Mouse (Mus musculus) kidney, adult 2 months (tissue): ENCODE data around the gene Casq1. TPM values are rescaled to one million over a fixed set of nuclear protein-coding genes. Genes with fewer than 3 reads are reported as not detected.

Experiments used
- DNase-seq: peaks from one replicate; pipeline ENCODE4 v3.0.0; 2021
- H3K27ac ChIP-seq: fragments of 200-500 bp; 2 replicates; pipeline ENCODE4 v1.5.1; 2012; ENCODE audit warnings: low read depth, low read length, control low read depth, inconsistent platforms; ENCODE audit not compliant: insufficient read depth
- H3K27me3 ChIP-seq: fragments of 200-500 bp; replicated peaks from 2 replicates; pipeline ENCODE4 v1.6.1; 2012; ENCODE audit warnings: mild to moderate bottlenecking, moderate library complexity, low read length, inconsistent platforms; ENCODE audit not compliant: control insufficient read depth, insufficient read depth
- H3K36me3 ChIP-seq: fragments of 200-500 bp; 2 replicates; pipeline ENCODE4 v1.6.1; 2012; ENCODE audit warnings: mild to moderate bottlenecking, moderate library complexity, low read length, inconsistent platforms; ENCODE audit not compliant: control insufficient read depth, insufficient read depth
- H3K4me1 ChIP-seq: fragments of 200-500 bp; 2 replicates; pipeline ENCODE4 v1.6.1; 2011; ENCODE audit warnings: low read length; ENCODE audit not compliant: control insufficient read depth, insufficient read depth
- H3K4me3 ChIP-seq: fragments of 200-500 bp; 2 replicates; pipeline ENCODE4 v1.5.1; 2011; ENCODE audit warnings: mild to moderate bottlenecking, low read depth, low read length, control low read depth; ENCODE audit not compliant: insufficient read depth
- CTCF ChIP-seq: fragments of 200-500 bp; conservative IDR thresholded peaks from 2 replicates; pipeline ENCODE4 v1.5.1; 2011; ENCODE audit warnings: low read depth, mild to moderate bottlenecking, control low read depth, low read length, moderate library complexity, mixed read lengths; ENCODE audit not compliant: insufficient read depth, insufficient read length
- POLR2A ChIP-seq: fragments of 200-500 bp; IDR thresholded peaks from one replicate; pipeline ENCODE4 v1.6.1; 2011; ENCODE audit warnings: low read depth, low read length, control low read depth
- WGBS: fragments of 180-500 bp; shearing (Covaris S2); methylation state at CpG from one replicate; pipeline ENCODE4 v1.1.7; 2018; 5-methylcytosine and 5-hydroxymethylcytosine counted together
- polyA plus RNA-seq: library from polyadenylated mRNA; depleted of rRNA; stranded (reverse); fragments of >200 nt; gene quantifications from 2 replicates; pipeline ENCODE4 v1.2.3, GENCODE M21; 2012

The Casq1 gene
- polyA plus RNA-seq, 1 experiment, result 27.1 TPM

DNA sequence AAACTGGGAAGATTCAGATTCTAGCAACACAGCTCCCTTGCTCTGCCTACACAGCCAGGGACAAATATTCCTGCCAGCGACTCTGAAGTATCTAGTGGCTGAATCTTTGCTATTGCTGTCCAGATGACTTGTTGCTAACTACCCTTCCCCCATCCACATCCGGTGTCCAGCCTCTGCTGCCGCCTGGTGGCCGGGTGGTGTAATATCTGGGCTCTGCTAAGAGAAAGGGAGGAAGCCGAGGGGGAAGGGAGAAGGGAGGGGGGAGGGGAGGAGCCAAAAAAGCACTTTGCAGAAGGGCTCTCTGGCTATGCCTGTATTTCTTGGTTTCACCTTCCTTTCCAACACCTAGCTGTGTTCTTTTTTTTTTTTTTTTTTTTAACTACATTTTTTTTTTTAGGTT is 2.5 kb downstream of the Casq1 start:
- no peaks in the 10 kb centered on the region for H3K27me3 ChIP-seq
- 0% methylated on average over 5 of the region's 5 CpGs for whole genome bisulfite sequencing
- DNase-seq, result peak; percentile 97
- H3K36me3 ChIP-seq, result no peaks in the 10 kb centered on the region
- H3K27ac ChIP-seq, result peak overlapping the region; percentile 62; the same call in 1 of the 2 replicates
- H3K4me3 ChIP-seq, result peak overlapping the region; percentile 24; the same call in 1 of the 2 replicates
- no peak for TF ChIP-seq POLR2A
- peak; percentile 93 for TF ChIP-seq CTCF
- peaks cover 4% of the 10 kb centered on the region; the same call in 1 of the 2 replicates for H3K4me1 ChIP-seq

DNA sequence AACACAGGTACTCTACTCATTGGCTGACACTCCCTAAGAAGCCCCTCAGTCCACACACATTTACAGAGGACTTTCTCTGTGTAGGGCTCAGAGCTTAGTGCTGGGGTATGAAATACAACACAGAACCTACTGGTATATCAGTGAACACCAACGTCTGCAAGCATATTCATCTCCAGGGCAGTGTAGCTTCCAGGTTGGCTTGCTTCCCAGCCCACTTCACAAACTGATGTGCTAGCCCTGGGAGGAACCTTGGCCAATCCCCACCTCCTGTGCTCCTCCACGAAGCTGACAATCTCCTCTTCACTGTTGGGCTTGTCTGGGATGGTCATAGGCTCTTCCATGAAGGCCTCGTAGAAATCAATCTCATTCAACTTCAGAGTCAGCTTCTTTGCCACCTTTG is 4.9 kb downstream of the Casq1 start:
- no peak overlapping the region for H3K4me3 ChIP-seq
- H3K27me3 ChIP-seq, result no peaks in the 10 kb centered on the region
- no peak for TF ChIP-seq CTCF
- TF ChIP-seq POLR2A, result no peak
- no peak for DNase-seq
- H3K4me1 ChIP-seq, result peaks cover 4% of the 10 kb centered on the region; the same call in 1 of the 2 replicates
- no peaks in the 10 kb centered on the region for H3K36me3 ChIP-seq
- H3K27ac ChIP-seq, result no peak overlapping the region
- WGBS, result 28% methylated on average over 3 of the region's 3 CpGs

DNA sequence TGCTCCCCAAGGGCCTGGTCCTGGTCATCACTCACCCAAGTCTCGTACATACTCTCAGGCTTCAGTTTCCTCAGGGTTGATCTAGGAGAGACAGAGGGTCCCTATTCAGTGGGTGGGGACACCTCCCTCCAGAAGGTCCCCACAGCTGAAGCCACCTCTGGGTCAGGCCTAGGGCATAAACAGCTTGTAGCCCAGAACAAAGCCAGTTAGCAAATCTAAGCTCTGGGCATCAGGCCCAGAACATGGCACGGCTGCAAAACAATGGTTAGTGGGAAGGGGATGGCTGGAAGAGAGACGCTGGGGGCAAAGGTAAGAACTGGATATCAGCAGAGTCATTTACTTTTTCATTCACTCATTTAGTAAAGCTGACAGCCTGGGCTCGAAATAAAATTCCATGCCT is 5.9 kb downstream of the Casq1 start:
- no peak for DNase-seq
- whole genome bisulfite sequencing, result 55% methylated on average over 4 of the region's 4 CpGs
- Histone ChIP-seq H3K27ac (no peak overlapping the region), H3K36me3 (no peaks in the 10 kb centered on the region), H3K27me3 (no peaks in the 10 kb centered on the region), H3K4me3 (no peak overlapping the region), H3K4me1 (peaks cover 4% of the 10 kb centered on the region; the same call in 1 of the 2 replicates)
- TF ChIP-seq CTCF (no peak), POLR2A (no peak)

DNA sequence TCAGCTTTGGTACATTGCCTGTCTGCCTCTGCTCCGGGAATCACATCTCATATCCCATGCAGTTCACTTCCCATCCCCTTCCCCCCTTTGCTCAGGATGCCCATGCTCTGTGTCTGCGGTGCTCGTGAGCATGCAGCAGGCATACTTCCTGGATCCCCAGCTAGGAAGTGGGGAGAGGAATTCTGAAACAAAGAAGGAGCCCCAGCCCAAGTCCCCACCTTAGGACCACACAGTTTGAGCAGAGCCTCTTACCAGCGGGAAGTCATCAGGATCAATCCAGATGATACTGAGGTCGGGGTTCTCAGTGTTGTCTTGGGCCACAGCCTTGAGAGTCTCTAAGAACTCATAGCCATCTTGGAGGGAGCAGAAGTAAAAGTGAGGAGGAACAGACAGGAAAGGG is 6.9 kb downstream of the Casq1 start:
- H3K4me1 ChIP-seq, result peaks cover 4% of the 10 kb centered on the region; the same call in 1 of the 2 replicates
- TF ChIP-seq POLR2A (no peak), CTCF (no peak)
- no peaks in the 10 kb centered on the region for H3K27me3 ChIP-seq
- H3K27ac ChIP-seq, result no peak overlapping the region
- no peak for DNase-seq
- WGBS, result 62% methylated on average over 5 of the region's 5 CpGs
- H3K36me3 ChIP-seq, result no peaks in the 10 kb centered on the region
- H3K4me3 ChIP-seq, result no peak overlapping the region

DNA sequence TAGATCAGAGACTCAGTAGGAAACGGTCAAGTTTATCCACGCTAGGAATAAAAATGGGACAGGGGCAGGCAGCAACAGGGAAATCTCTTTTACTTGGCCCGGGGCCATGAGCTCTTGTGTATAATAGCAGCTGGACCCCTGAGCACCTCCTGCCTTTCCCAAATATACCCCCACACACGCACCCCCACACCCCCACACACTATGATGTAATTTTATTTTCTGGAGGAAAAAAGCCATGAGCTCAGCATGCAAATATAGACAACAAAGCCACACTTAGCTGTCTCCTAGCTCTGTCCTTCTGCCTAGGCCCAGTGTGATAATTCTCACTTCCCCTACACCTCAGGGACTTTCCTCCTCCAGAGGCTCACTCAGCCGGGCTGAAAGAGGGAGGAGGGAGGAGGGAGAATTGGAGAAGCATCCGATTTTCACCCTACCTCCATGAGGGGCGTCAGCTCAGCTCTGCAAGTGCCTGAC is 12.5 kb downstream of the Casq1 start:
- H3K4me1 ChIP-seq, result peaks cover 27% of the 10 kb centered on the region
- H3K27me3 ChIP-seq, result no peaks in the 10 kb centered on the region
- no peak overlapping the region for H3K27ac ChIP-seq
- WGBS, result 25% methylated on average over 7 of the region's 7 CpGs
- no peak for TF ChIP-seq CTCF
- no peak for TF ChIP-seq POLR2A
- DNase-seq, result no peak
- no peaks in the 10 kb centered on the region for H3K36me3 ChIP-seq
- H3K4me3 ChIP-seq, result no peak overlapping the region

DNA sequence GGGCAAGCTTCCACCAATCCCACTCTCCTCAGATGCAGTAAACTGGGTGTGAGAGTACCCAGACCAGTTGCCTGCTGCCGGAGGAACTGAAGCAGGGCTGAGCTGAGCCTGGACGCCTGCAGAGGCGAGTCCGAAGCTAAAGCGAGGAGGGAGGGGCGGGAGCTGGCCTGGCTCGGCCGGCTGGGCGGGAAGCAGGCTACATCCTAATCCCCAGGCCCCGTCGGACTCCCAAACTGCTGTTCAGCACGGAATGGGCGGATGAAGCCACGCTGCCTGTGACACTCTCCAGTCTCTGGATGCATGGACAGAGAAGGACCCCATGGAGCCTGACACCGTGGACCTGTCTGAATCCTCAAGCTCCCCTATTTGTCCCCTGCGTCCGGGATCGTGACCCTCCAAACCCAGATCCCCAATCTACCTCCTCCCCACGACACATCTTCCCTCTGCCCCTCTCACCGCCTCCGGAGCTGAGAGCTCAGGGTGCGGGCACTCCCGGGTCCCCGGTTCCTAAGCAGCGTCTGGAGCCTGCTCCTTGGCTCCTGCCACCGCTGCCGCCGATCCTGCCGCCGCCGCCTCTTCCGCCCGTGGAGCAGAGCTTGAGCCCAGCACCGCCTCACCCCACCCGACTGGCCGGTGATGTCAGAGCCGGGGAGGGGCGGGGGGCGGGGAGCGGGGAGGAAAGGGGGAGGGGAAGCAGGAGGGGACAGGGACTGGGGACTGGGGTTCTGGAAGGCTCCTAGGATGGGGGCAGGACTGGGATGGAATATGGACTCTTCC is 13.3 kb downstream of the Casq1 start, which contains the start of gene Pea15a:
Pea15a (minus strand) TSS at position 664 of the 777 bp plus-strand sequence.
- H3K36me3 ChIP-seq, result no peaks in the 10 kb centered on the region
- peak within 1 kb of the TSS; percentile 62 for H3K27ac ChIP-seq

DNA sequence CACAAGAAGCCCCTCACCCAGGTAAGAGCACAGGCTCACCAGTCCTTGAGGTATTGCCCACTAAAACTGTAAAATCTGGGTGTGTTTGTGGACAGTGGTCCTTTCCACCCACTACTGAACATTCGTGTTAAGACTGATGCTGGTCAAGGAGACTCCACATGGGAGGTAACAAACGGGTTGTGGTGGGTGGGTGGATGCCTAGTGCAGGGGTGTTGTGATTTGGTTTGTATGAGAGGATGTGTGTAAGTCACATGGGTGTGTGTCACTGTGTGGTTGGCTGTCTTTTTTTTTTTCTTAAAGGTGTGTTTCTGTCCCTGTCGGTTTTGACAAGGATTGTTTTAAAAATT is 14.0 kb downstream of the Casq1 start:
- no peaks in the 10 kb centered on the region for H3K27me3 ChIP-seq
- peaks cover 34% of the 10 kb centered on the region for H3K4me1 ChIP-seq
- WGBS, result 15% methylated on average over 3 of the region's 3 CpGs
- peak overlapping the region; percentile 26 for H3K4me3 ChIP-seq
- no peak for DNase-seq
- H3K27ac ChIP-seq, result no peak overlapping the region
- no peaks in the 10 kb centered on the region for H3K36me3 ChIP-seq
- TF ChIP-seq POLR2A, result no peak
- TF ChIP-seq CTCF, result no peak

More for the DNA sequence above, 13.3 kb downstream of the Casq1 start, which contains the start of gene Pea15a:
- Histone ChIP-seq H3K27me3 (no peaks in the 10 kb centered on the region), H3K4me3 (peak within 1 kb of the TSS; percentile 60), H3K4me1 (peaks cover 31% of the 10 kb centered on the region)
- TF ChIP-seq CTCF (no peak), POLR2A (peak; percentile 63)
- DNase-seq, result peak; percentile 90
- WGBS, result 1% methylated on average over 38 of the region's 40 CpGs
